Mouse (Mus musculus): ENCODE measurements around the gene Dld. TPM values are rescaled to one million over a fixed set of nuclear protein-coding genes. Genes with fewer than 3 reads are reported as not detected.

Gene Dld
- total RNA-seq (2022) = 100 to 1,000 TPM; 102 to 109 (median 106) TPM

DNA sequence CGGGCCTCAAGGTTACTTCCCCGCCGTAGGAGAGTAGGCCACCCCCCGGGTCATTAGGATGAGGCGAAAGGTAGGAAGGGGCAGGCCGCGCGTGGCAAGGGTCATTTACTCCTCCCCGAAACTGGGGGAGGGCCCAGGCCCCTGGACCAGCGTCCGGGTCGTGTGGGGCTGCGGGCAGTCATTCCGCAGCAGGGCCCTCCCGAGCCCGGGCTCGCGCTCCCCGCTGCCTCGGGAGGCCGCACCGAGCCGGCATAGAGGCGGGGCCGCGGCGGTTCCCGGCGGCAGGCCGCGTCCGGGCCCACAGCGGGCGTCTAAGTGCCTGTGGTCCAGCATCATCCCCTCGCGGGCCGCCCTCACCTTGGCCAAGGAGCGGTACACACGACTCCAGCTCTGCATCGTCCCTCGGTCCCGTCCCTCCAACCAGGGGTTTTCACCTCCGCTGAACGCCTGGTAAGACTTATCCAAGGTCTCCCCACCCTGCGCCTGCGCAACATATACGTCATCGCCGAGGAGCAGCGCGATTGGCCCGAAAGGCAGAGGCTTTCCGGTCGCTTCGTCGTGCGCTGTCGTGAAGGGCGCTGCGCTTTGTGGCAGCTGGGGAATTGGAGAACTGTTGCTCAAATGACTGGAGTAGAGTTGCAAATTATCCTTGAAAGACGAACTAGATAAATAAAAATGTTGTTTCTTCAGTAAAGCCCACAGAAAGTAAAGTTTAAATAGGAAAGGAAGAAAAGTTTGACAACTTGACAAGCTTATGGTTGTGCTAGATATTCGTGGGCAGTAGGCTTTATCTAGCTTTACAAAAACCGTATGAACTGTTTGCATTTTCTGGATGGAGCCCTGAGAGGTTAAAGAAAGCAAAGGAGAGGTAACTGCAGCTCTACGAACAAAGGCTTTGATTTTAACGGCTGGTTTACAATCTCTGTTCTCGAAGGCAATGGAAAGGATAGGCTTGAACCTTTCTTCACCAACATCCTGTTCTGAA lies at the start of gene Dld:
Dld (minus strand) TSS at position 510 of the 985 bp plus-strand sequence.
- peak; percentile 93 for DNase-seq (ENCODE audit: low spot score in 2 of 2)

DNA sequence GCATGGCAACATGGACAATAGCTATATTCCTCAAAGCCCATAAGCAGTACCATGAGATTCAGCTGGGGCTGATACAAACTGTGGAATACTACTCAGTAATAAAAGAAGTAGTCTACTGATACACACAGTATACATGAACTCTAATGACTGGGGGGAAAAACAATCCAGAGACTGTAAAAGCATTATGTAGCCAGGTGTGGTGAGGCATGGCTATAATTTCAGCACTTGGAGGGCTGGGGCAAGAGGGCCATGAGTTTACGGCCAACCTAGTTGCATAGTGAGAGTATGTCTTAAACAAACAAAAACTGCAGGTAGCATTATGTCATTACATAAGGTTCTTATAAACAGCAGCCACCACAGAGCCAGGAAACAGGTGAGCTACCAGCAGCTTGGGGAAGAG lies 49.6 kb upstream of the Dld start:
- DNase-seq (ENCODE audit: low spot score in 2 of 2) = no peak

DNA sequence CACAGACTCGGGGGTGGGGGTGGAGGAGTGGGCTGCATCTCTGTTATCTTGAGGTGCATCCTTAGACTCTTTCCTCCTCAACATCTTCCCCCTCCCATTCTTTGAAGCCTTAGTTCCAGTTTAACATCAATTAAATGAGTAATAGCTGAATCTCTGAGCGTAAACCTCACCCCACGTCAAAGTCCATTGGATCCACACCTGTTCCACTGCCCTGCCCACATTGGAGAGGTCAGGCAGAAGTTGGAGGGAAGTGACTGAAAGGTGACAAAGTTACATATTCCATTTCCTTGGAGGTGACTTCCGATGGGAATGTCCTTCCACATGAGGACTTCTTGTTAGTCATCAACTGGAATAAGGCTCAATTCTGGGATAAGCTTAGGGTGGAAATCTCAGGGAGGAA lies 46.5 kb upstream of the Dld start:
- no peak for DNase-seq (ENCODE audit: low spot score in 2 of 2)

DNA sequence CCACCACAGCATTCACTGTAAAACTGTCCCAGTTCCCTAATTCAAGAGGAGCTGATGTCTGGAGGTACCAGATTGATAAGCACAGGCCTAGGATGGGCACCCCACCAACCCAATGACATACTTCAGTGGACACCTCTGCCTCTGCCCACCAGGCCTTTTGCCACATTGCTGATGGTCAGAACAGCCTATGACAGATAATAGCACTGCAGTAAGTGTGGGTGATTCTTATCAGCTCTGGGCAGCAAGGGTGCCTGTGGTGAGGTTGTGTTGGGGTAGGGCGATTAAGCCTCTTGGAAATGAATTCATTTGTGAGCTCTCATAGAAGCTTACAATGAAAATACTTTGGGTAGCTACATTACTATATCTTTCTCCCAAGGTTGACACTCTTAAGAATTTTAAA lies 44.6 kb upstream of the Dld start:
- no peak for DNase-seq (ENCODE audit: low spot score in 2 of 2)

DNA sequence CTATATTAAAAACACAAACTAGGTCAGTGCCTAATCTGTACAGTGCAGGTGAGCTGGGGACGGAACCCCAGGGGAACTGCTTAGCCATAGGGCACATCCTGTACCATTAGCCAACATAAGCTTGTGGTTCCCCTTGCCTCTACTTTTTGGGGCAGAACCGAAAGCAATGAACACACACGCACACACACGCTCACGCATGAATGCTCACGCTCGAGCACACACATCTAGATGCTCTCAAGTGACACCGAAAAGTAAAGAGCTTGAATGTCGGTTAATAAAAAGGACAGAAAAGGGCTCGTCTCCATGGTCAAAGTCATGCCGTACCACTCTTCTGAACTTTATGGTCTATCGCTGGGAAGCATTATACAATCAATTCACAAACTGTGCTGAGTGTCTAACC lies 40.4 kb upstream of the Dld start:
- DNase-seq (ENCODE audit: low spot score in 2 of 2) = no peak

DNA sequence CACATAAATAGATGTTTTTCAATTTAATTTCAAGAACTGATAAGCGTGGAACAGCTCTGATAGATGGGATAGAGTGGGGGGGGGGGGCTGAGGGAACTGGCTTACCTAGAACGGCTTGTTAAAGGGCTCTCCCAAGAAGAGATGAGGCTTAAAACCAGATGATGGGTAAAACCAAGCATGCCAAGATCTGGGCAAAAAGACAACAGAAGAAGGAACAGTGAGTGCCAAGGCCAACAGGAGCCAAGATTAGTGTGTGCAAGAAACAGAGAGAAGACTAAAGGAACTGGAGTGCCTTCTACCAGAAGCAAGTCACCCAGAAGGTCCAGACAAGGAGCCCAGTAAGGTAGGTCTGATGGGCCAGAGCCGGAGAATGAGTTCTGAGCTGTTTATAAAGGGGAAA lies 39.3 kb upstream of the Dld start, which contains the start of gene Slc26a3:
Slc26a3 (plus strand) TSS at position 301 of the 400 bp plus-strand sequence.
- DNase-seq (ENCODE audit: low spot score in 2 of 2) = no peak

DNA sequence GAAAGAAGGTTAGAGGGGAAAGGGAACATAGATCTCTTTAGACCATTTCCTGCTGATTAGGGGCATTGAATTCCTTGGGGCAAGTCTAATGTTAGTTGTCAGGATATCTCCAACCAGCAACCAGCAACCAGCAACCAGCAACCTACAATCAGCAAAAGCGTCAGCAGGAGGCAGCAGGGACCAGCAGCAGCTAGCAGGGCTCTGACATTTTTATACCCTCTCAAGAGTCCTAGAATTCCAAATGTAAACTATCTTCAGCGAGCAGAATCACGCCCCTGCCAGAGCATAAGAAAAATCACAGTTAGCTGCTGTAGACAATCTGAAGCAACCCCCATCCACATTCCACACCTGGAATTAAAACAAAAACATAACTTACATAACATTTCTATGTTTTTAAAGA lies 36.0 kb upstream of the Dld start:
- DNase-seq (ENCODE audit: low spot score in 2 of 2) = no peak

DNA sequence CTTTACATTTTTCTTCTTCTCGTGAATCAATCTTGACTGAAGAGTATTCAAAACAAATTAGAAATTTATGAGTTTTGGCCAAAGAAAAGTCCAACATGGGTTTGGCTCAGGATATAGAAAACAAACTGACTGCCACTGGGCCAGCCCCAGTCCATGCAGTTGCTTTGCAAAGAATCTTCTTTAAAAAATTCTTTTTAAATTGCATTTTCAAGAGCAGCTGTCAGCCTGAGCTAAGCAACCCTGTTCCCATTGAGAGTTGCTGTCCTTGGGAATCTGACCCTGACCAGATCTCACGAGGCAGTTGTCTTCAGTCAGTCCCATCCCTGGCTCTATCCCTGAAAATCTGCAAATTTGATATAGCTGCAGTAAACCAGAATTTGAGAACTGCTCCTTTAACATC lies 31.2 kb upstream of the Dld start:
- no peak for DNase-seq (ENCODE audit: low spot score in 2 of 2)

DNA sequence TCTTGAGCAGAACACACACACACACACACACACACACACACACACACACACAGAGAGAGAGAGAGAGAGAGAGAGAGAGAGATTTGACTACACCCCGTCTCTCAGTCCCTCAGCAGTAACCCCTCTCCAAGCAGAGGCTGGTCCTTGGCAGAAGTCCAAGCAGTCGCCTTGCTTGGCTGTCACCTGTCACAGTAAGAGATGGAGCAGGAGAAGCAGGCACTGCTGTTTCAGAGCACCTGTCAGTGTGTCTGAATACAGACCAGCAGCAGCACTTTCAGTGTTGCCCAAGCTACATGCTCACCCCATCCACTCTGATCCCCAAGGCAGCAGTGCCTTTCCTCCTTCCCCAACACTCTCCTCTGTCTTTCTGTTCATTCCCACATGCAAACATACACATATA lies 29.6 kb upstream of the Dld start:
- DNase-seq (ENCODE audit: low spot score in 2 of 2) = no peak

DNA sequence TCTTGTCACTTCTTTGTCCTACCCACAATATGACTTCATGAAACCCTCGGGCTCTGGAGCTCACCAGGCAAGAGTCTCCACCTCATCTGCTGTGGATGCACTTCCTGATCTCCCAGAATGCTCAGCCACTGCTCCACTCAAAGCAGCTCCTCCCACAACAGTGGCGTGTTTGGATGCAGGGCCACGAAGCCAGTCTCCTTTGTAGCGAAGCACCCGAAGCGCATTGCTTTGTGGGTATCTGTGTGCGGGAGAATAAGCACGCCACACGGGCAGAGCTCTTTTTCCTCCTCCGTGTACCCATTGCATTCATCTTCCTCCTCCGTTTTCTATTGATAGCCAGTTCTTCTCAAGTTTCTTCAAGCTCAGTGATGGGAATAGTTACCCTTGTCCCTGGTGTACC lies 26.0 kb upstream of the Dld start:
- no peak for DNase-seq (ENCODE audit: low spot score in 2 of 2)

DNA sequence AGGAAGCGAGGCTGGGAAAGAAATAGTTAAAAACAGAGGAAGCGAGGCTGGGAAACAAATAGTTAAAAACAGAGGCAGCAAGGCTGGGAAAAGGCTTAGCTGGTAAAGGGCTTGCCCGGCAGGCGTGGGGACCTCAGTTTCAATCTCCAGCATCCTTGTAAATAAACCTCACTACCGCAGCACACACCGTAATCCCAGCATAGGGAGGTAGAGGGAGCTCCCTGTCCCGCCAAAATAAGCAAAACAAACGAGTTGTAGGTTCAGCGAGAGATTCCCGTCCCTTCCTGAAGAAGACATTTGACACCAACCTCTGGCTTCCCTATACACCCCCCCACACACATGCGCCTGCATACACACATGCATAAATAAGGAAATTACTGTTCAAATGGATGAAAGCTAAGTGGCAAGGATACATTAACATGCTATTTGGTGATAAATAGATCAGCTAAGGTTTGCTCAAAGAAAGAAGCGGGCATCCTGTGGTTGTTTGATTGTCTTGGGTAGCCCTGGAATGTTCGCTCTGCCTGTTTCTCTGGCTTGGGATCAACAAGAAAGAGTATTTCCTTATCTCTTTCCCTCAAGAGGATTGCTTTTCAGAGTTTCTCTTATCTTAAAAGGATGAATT lies 25.2 kb upstream of the Dld start:
- DNase-seq (ENCODE audit: low spot score in 2 of 2) = no peak

DNA sequence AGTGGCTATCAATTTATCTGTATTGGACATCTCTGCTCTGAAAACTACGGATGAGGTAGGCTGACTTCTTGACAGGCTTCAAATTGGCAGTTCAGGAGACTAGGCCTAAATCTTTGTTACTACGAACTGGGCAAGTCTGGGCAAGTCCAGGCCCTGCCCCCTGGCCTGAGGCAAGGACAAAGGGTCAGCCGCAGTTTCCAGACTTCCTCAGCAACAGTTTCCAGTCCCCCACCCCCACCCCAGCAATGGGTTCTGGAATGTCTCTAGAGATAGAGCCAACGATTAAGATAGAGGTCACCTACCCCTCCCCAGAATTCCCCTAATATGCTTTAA lies 24.0 kb upstream of the Dld start:
- DNase-seq (ENCODE audit: low spot score in 2 of 2) = no peak

DNA sequence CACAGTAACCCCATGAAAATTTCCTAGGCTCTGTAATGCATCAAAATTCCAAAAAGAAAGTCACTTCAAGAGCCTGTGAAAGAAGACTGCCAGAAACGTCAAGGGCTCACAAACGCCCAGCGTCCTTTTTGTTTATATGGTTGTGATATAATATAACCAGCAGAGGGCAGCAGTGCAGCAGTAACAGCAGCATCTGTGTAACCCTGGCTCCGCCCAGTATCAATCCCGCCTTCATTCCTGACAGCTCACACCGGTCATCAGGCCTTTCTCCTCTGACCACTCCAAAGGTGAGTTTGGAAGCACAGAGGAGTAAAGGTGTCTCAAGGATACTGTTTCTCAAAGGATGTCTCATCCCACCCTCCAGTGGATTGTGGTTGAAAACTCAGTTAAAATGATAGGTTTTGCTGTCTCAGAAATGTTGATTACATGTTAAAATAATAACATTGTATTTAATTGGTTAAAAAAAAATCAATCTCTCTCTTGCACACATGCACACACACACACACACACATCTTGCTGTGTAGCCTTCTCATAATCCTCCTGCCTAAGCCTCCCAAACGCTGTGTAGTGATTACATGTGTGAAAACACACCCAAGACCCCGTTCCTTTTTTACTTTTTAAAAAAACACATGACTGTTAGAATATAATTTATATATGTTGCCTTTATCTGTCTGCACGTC lies 23.5 kb upstream of the Dld start:
- DNase-seq (ENCODE audit: low spot score in 2 of 2) = peak; percentile 21 to 30

DNA sequence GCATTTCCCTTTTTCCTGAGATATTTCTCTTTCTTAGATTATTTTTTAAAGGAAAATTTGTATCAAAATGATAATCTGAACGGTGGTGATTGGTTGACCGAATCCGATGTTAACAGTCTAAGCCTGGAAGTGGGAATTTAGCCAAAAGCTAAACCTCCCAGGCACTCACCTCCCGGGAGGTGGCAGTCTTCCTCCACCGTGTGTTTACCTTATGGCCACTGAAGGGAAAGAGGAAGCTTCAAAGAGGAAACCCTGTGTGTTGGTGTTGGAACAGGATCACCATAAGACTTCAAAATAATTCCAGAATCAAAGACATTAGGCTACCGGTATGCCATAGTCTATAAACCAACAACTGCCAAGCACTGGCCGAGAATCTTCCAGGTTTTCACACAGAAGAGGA lies 18.4 kb upstream of the Dld start:
- no peak for DNase-seq (ENCODE audit: low spot score in 2 of 2)

DNA sequence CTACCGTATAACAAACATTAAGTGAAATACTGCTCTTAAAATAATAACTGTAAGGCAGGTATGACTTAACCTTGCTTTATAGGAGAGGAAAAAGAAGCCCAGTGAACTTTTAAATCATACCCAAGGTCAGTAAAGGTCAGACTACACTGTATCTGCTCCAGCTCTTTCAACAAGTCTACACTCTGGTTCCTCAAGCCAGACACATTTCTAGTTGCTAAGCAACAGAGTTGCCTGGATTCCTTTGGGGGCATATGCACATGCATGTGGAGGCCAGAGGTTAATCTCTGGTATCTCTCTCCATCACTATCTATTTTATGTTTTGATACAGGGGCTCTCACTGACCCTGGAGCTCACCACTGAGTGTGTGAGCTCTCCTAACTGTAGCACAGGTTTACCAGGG lies 17.9 kb upstream of the Dld start:
- no peak for DNase-seq (ENCODE audit: low spot score in 2 of 2)

DNA sequence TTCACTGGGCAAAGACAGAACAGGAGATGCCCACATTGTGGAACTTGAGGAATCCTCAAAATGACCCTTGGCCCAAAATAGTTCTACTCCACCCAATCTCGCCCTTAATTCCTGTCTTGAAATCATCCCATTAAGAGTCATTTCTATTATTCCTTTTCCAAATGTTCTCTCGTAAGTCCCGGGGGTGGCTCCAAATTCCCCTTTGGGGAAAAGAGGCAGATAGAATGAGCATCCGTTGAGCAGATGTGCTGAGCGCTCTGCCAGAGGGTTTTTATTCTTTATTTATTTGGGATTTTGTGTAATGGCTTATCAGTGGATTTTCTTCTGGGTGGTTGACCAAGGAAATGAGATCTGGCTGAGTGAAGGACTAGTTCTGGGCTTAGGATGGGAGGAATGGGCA lies 16.5 kb upstream of the Dld start:
- no peak for DNase-seq (ENCODE audit: low spot score in 2 of 2)

DNA sequence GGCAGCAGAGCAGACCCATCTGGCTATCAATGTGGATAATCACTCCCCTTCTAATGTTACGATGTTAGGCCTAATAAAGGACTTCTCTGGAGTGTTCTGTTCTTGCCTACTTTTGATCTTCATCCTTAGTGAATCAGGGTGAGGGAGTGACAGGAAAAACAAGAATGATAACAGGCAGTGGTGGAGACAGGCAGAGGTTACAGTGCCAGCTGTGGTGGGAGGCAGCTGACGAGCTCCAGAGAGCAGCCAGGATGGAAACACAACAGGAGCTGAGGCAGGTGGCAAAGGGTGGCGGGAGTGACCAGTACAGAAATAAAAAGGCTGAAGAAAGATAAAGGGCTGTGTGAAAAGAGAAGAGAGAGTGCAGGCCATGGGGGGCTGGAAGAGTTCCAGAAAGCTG lies 15.2 kb upstream of the Dld start:
- no peak for DNase-seq (ENCODE audit: low spot score in 2 of 2)

DNA sequence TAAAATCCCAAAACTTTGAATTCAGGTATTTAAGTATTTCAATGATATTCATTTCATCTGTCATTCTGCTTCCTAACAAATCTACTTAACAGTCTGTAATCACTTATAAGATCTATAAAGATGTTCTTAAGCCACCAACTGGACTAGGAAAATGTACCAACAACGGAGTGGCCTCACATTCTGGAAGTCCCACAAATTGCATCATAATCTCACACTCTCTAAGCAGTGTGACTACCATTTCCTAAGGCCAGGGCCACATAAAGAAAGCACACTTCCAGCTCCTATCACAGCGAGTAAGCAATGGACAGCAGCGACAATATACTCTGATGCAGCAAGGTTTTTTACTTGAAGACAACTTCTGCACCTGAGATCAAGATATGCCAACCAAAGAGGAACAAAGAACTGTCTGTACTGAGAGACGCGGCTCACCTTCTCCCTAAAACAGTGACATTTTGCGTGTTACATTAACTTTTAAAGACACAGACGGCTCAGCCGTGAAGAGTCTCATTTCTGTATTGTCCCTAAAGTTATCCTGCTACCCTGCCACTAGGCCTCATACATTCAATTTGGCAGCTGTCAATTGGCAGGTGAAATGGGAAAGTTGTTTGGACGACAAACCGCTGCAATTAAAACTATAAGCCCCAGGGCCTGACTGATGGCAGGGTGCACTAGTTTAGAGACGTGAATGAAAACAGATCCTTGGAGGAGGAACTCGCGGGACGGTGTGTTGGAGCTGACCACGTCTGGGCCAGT lies 886 bp downstream of the Dld start:
- no peak for DNase-seq (ENCODE audit: low spot score in 2 of 2)

DNA sequence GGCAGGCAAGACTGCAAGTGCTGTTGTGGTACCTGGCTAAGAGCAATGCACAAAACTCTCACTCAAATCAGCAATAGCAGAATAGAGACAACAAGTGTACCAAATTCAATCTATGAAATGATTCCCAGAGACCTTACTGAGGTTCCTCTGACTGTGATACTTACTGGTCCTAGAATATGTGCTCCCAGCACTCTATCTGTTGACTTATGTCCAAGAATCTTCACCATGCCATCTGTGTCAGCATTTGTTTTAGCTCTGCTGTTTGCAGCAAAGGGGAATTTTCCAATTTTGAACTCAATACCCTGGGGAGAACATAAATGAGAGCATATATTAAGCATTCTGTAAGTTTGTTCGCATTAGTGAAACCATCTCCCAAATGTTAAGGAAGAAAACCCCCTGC lies 18.0 kb downstream of the Dld start:
- DNase-seq (ENCODE audit: low spot score in 2 of 2) = no peak

DNA sequence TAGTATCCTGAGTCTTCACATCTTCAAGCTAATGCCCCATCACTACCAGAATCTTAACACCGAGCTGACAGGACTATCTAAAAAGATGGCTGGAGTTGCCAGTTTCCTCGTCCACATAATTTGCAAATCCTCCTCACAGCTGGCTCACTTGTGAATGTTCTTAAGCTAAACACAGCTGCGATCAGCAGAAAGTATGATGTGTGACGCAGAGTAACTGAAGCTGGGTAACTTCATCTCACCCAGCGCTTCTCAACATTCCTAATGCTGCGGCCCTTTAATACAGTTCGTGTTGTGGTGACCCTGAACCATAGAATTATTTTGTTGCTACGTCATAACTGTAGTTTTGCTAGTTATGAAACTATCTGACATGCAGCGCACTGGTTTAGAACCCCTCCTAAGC lies 24.1 kb downstream of the Dld start:
- DNase-seq (ENCODE audit: low spot score in 2 of 2) = no peak

DNA sequence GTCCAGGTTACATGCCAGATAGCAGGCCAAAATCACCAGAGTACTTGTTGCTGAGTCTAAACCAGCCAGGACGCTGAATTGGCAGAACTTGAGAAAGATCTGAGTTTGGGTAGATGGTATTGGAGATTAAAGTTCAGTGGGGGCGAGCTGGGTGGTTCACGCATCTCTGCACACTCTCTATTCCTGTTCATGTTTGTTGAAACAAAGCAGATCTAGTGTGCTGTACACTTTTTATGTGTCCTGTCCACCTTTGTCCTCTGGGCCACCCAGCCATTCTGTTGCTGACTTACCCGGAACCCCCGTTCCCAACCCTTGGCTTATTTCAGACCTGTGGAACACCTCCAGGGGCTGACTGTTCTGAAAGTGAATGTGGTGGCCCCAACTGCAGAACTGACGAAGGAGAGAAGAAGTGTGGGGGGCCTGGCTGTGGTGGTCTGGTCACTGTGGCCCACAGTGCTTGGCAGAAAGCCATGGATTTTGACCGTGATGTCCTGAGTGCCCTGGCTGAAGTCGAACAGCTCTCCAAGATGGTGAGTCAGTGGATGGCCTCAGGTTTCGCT lies 28.0 kb downstream of the Dld start:
- DNase-seq (ENCODE audit: low spot score in 2 of 2) = no peak

Measured in left cerebral cortex, adult 8-10 months (tissue).